Mouse (Mus musculus) central nervous system, embryonic 14 days (tissue): ENCODE measurements around the gene Olfr1477. TPM values are rescaled to one million over a fixed set of nuclear protein-coding genes. Genes with fewer than 3 reads are reported as not detected.

ENCODE experiments used
- polyA plus RNA-seq: library from polyadenylated mRNA; depleted of rRNA; stranded (reverse); fragments of >200 nt; gene quantifications from 2 replicates; pipeline ENCODE4 v1.2.3, GENCODE M21; 2012; rRNA removed

Olfr1477 gene
- polyA plus RNA-seq: not detected in 2 replicates

DNA sequence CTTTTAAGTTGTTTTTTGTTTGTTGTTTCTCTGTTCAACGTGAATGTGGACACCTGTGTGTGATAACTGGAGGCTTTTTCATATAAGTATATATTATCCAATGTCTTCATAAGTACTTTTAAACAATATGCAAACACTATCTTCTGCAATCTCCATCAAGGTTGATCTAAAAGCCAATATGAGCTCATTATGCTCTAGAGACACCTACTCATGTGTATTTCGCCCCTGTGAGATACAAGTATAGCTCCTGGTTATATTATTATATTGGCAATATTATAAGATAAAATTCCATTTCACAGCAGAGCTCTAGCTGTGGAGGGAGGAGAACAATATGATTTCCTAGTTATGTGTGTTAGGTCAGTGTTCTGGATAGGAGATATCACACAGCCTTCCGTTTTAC is at the start of gene Olfr1477:
Gene Olfr1477 (plus strand): TSS at position 301 of the 400 bp plus-strand sequence.

DNA sequence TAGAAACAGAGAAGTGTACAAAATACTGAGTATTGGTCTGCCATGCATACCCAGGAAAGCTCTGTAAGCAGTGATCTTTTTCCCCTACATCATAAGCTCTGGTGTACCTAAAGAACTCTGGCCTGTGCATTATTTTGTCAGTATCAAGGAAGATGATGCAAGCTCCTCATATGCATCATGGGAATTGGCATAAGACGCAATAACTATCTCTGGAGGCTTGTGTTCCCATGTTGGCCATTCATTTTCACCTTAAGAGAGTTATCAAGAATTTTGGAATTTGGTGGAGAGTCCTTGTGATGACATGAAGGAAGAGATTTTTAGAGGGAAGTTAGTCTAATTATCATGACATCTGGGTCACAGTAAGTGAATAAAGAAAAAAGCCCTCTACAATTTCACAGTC is 44.4 kb upstream of the Olfr1477 start, which contains the start of gene Olfr1472:
Gene Olfr1472 (minus strand): TSS at position 101 of the 400 bp plus-strand sequence.

DNA sequence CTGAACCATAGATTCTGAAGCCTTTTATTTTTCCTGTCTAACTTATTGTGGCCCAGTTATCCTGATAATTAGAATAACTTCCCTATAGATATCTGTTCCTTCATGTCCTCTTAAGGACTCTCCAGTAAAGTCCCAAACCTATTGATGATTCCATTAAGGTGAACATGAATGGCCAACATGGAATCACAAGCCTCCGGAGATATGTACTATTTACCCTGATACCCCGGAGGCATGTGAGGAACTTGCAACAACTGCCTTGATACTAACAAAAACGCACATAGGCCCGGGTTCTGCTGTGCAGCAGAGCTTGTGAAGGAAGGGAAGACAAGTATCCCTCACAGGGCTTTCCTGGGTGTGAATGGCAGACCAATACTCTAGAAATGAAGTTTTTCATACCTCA is 31.1 kb upstream of the Olfr1477 start, which contains the start of gene Olfr1474:
Gene Olfr1474 (plus strand): TSS at position 301 of the 400 bp plus-strand sequence.

DNA sequence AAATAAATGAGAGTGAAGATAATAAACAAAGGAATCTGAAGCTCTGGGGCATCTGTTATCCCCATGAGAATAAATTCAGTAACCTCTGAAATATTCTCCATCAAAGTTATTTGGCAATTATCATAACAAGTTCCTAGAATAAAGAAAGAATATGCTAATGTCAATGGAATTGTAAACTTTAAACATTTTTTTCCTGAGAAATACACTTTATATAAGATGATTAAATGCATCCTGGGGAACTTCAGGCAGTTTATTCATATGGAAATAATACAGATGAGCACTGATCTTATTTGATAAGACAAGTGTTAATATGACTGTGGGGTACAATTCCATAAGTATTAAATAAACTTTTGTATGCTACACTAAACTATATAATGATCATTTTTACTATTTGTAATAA is 20.2 kb upstream of the Olfr1477 start, which contains the start of gene Olfr1475:
Gene Olfr1475 (minus strand): TSS at position 101 of the 400 bp plus-strand sequence.

DNA sequence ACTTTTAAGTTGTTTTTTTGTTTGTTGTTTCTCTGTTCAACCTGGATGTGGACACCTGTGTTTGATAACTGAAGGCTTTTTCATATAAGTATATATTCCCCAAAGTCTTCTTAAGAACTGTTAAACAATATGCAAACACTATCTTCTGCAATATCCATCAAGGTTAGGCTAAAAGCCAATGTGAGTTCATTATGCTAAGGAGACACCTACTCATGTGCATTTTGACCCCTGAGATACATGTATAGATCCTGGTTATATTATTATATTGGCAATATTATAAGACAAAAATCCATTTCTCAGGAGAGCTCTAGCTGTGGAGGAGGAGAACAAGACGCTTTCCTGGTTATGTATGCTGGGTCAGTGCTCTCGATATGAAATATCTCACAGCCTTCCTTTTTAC is 27.3 kb downstream of the Olfr1477 start, which contains the start of gene Olfr1480:
Gene Olfr1480 (plus strand): TSS at position 301 of the 400 bp plus-strand sequence.

Other genes starting within 250 kb of the Olfr1477 start
- not detected in 2 replicates for gene Olfr1465, start 185.0 kb upstream of the Olfr1477 start, polyA plus RNA-seq
- not detected in 2 replicates for gene Olfr1466, start 161.7 kb upstream of the Olfr1477 start, polyA plus RNA-seq
- not detected in 2 replicates for gene Olfr1467, start 138.3 kb upstream of the Olfr1477 start, polyA plus RNA-seq
- gene Olfr1469, start 92.7 kb upstream of the Olfr1477 start, polyA plus RNA-seq: not detected in 2 replicates
- not detected in 2 replicates for gene Olfr1471, start 57.1 kb upstream of the Olfr1477 start, polyA plus RNA-seq
- gene Olfr1472, start 44.5 kb upstream of the Olfr1477 start, polyA plus RNA-seq: not detected in 2 replicates
- not detected in 2 replicates for gene Olfr1474, start 31.0 kb upstream of the Olfr1477 start, polyA plus RNA-seq
- gene Olfr1475, start 20.4 kb upstream of the Olfr1477 start, polyA plus RNA-seq: not detected in 2 replicates
- gene Olfr1480, start 27.4 kb downstream of the Olfr1477 start, polyA plus RNA-seq: not detected in 2 replicates
- not detected in 2 replicates for gene Olfr1484, start 83.0 kb downstream of the Olfr1477 start, polyA plus RNA-seq
- not detected in 2 replicates for gene Olfr1487, start 116.8 kb downstream of the Olfr1477 start, polyA plus RNA-seq
- not detected in 2 replicates for gene Olfr1489, start 131.1 kb downstream of the Olfr1477 start, polyA plus RNA-seq
- gene Olfr1490, start 150.5 kb downstream of the Olfr1477 start, polyA plus RNA-seq: not detected in 2 replicates
- not detected in 2 replicates for gene Olfr1491, start 196.7 kb downstream of the Olfr1477 start, polyA plus RNA-seq
- gene Olfr1493-ps1, start 222.7 kb downstream of the Olfr1477 start, polyA plus RNA-seq: not detected in 2 replicates
- not detected in 2 replicates for gene Olfr1494, start 239.2 kb downstream of the Olfr1477 start, polyA plus RNA-seq